Mouse (Mus musculus): Measurements from ENCODE around the gene Bmf. TPM values are rescaled to one million over a fixed set of nuclear protein-coding genes. Genes with fewer than 3 reads are reported as not detected.

Gene Bmf
- polyA plus RNA-seq (2014; fragmentation: Illumina TruSeq; extraction: RNeasy Lipid Tissue Mini Kit (QIAGEN cat#74804); ENCODE audit: low read depth, low replicate concordance): 19.4 TPM

DNA sequence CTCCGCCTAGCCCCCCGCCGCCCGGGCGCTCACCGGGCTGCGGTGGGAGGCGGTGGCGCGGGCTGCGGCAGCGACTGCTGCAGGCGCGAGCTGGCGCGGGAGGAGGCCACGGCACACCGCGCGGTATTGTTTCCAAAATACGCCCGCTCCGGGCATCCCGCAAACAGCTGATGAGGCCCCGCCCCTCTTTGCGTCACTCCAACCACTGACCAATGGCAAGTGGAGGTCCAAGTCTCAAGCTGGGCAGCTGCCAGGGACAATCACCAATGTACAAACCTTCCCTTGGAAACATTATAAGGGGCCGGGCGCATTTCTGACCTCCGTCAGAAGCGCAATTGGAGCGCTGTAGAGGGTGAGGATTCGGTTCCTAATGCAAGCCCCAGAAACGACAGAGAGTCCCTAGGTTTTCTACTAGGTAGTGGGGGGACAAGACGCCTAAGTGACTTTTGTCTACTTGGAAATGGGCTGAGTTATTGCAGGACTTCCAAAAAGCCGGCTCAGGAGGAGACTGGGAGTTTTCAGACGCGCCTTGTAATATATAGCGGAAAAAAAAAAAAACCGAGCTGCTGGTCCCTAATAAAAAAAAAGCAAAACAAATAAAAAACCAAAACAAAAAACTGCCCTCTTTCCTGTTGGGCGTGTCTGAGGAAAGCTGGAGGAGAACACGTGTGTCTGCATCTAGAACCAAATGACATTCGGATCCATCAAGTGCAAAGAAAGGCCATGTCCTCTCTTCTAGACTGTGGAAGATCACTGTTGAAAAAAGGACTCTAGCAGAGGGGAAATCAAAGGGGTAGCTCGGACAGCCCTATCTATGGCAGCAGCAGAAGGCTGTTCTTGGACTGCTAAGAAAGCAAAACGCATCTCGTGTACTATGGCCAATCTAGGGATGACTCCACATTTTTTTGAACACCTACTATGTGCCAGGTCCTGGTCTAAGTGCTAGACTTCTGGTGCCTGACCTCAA is at the start of gene Bmf:
TSS of gene Bmf (minus strand) at position 181 of the 967 bp plus-strand sequence.

DNA sequence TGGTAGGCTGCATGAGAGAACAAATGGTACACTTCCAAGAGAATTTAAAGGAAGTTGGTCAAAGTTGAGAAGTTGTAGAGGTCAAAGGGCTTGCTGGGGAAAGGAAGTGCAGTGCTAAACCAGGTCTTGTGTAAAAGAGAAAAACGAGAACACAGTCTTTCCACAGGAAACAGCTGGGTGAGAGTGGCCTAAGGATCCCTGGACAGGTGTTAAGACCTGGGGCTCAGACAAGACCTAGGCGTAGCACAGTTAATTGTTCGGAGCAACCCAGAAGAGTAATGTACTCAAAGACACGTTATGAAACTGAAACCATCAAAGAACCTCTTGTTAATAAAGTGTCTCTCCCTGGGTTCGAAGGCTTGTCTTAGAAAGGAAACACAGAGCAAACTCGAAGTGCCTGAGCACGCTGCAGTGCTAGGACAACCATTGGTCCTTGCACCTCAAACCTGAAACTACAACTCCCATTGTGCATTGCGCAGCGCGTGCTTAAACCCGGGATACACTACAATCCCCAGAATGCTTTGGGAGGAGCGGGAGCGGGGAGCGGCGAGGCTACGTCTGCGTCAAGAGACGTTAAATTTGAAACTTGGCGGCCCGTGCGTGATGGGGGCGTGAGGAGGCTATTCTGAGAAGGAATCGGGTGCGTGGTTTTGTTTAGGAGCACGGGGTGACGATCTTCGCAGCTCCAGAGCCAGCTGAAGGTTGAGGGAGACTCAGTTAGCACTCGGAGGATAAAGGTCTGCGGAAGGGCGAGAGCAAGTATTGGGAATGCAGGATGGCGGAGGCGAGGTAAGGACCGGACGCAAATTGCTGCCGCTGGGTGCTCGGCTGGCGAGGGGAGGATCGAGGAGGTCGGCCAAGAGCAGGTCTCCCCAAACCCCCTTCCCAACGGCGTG is 48.4 kb upstream of the Bmf start, which contains the start of gene Bub1b:
TSS of gene Bub1b (plus strand) at position 539 of the 896 bp plus-strand sequence.

GRCm38 (mm10) chr2:118479550-118479909 is 70.0 kb downstream of the Bmf start, which contains the start of gene Srp14:
Gene Srp14 (minus strand): TSS chr2:118479711.

Other genes starting within 250 kb of the Bmf start
- gene Gpr176, start 176.3 kb downstream of the Bmf start, polyA plus RNA-seq (2014; fragmentation: Illumina TruSeq; extraction: RNeasy Lipid Tissue Mini Kit (QIAGEN cat#74804); ENCODE audit: low read depth, low replicate concordance): 0.43 TPM
- 10.0 TPM for gene Eif2ak4, start 161.1 kb downstream of the Bmf start, polyA plus RNA-seq (2014; fragmentation: Illumina TruSeq; extraction: RNeasy Lipid Tissue Mini Kit (QIAGEN cat#74804); ENCODE audit: low read depth, low replicate concordance)
- 198 TPM for gene Srp14, start 70.0 kb downstream of the Bmf start, polyA plus RNA-seq (2014; fragmentation: Illumina TruSeq; extraction: RNeasy Lipid Tissue Mini Kit (QIAGEN cat#74804); ENCODE audit: low read depth, low replicate concordance)
- 2.7 TPM for gene Bub1b, start 48.5 kb upstream of the Bmf start, polyA plus RNA-seq (2014; fragmentation: Illumina TruSeq; extraction: RNeasy Lipid Tissue Mini Kit (QIAGEN cat#74804); ENCODE audit: low read depth, low replicate concordance)
- 1.5 TPM for gene Pak6, start 113.6 kb upstream of the Bmf start, polyA plus RNA-seq (2014; fragmentation: Illumina TruSeq; extraction: RNeasy Lipid Tissue Mini Kit (QIAGEN cat#74804); ENCODE audit: low read depth, low replicate concordance)
- gene Ankrd63, start 154.3 kb upstream of the Bmf start, polyA plus RNA-seq (2014; fragmentation: Illumina TruSeq; extraction: RNeasy Lipid Tissue Mini Kit (QIAGEN cat#74804); ENCODE audit: low read depth, low replicate concordance): not detected
- gene Plcb2, start 178.8 kb upstream of the Bmf start, polyA plus RNA-seq (2014; fragmentation: Illumina TruSeq; extraction: RNeasy Lipid Tissue Mini Kit (QIAGEN cat#74804); ENCODE audit: low read depth, low replicate concordance): 1.7 TPM
- 20.1 TPM for gene Inafm2, start 196.1 kb upstream of the Bmf start, polyA plus RNA-seq (2014; fragmentation: Illumina TruSeq; extraction: RNeasy Lipid Tissue Mini Kit (QIAGEN cat#74804); ENCODE audit: low read depth, low replicate concordance)
- 13.0 TPM for gene Ccdc9b, start 213.0 kb upstream of the Bmf start, polyA plus RNA-seq (2014; fragmentation: Illumina TruSeq; extraction: RNeasy Lipid Tissue Mini Kit (QIAGEN cat#74804); ENCODE audit: low read depth, low replicate concordance)
- not detected for gene Phgr1, start 223.1 kb upstream of the Bmf start, polyA plus RNA-seq (2014; fragmentation: Illumina TruSeq; extraction: RNeasy Lipid Tissue Mini Kit (QIAGEN cat#74804); ENCODE audit: low read depth, low replicate concordance)
- gene Disp2, start 230.0 kb upstream of the Bmf start, polyA plus RNA-seq (2014; fragmentation: Illumina TruSeq; extraction: RNeasy Lipid Tissue Mini Kit (QIAGEN cat#74804); ENCODE audit: low read depth, low replicate concordance): 1.5 TPM